Mouse (Mus musculus) CH12.LX (cell line): ENCODE measurements around the gene Lmod2.

Experiments used
- CTCF ChIP-seq, 2 experiments: IDR thresholded peaks in 1 of 2; conservative IDR thresholded peaks in 1 of 2; 2 replicates each; pipeline ENCODE4 v1.5.1; 2011 to 2012; ENCODE audit warnings: low read depth in 2 of 2, low read length in 2 of 2, improper control_type of control experiment in 1 of 2, inconsistent platforms in 1 of 2, mild to moderate bottlenecking in 1 of 2, moderate library complexity in 1 of 2
- E2F4 ChIP-seq: IDR thresholded peaks from 2 replicates; pipeline ENCODE4 v1.6.1; 2011; ENCODE audit warnings: low read depth, low read length, improper control_type of control experiment; ENCODE audit not compliant: insufficient replicate concordance
- EP300 ChIP-seq: IDR thresholded peaks from 2 replicates; pipeline ENCODE4 v1.6.1; 2011; ENCODE audit warnings: low read length, improper control_type of control experiment
- MAFK ChIP-seq: IDR thresholded peaks from 2 replicates; pipeline ENCODE4 v1.6.1; 2011; ENCODE audit warnings: low read length, improper control_type of control experiment; ENCODE audit not compliant: insufficient replicate concordance
- POLR2A ChIP-seq: IDR thresholded peaks from 2 replicates; pipeline ENCODE4 v1.6.1; 2011; ENCODE audit warnings: low read depth, mild to moderate bottlenecking, improper control_type of control experiment, low read length
- SMC3 ChIP-seq: IDR thresholded peaks from 2 replicates; pipeline ENCODE4 v1.6.1; 2011; ENCODE audit warnings: low read depth, low read length, improper control_type of control experiment

DNA sequence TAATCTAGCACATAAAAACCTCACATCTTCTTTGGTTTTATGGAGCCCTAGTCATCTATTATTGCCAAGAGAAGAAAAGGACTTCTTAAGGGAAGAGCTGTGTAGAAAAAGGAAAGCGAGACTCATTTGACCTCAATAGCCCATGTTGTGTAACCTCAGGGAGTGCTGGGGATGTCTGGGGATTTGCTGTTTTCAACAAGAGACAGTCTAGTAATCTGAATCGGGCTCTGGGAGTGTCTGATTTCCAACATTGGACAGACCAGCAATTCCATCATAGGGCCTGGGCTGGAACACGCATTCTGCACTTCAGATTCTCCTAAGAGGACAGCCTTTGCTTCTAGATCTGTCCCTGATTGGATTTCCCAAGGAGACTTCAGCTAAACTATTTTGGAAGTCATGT lies 14.1 kb upstream of the Lmod2 start:
- TF ChIP-seq POLR2A = no peak
- no peak for TF ChIP-seq CTCF (conservative IDR thresholded peaks at IDR 0.05 in 1 of 2, IDR thresholded peaks at IDR 0.05 in 1 of 2; ENCODE audit: low read depth in 2 of 2, low read length in 2 of 2)
- no peak for TF ChIP-seq MAFK
- no peak for TF ChIP-seq SMC3
- TF ChIP-seq E2F4 = no peak
- TF ChIP-seq EP300 = no peak
